Mouse (Mus musculus) thymus, adult 2 months (tissue): ENCODE data around the gene Tcirg1.

Experiments
- CTCF ChIP-seq: fragments of 200-500 bp; IDR thresholded peaks from 2 replicates; pipeline ENCODE4 v1.5.1; 2012; ENCODE audit warnings: mild to moderate bottlenecking, control low read depth, low read length, moderate library complexity, borderline replicate concordance; ENCODE audit not compliant: control insufficient read depth, poor library complexity, insufficient read depth; ENCODE audit errors: extremely low read depth
- POLR2A ChIP-seq: fragments of 200-500 bp; IDR thresholded peaks from 2 replicates; pipeline ENCODE4 v1.6.1; 2012; ENCODE audit warnings: mild to moderate bottlenecking, low read length, control low read depth, moderate library complexity; ENCODE audit not compliant: control insufficient read depth, poor library complexity, insufficient read depth; ENCODE audit errors: extremely low read depth

GRCm38 (mm10) chr19:3851502-3851962 lies 55.4 kb downstream of the Tcirg1 start, which contains the start of gene Chka:
- TF ChIP-seq POLR2A (peak; percentile 100), CTCF (peak; percentile 73; the same call in 1 of the 2 replicates)
